Mouse (Mus musculus): Measurements from ENCODE around the gene Llgl2. TPM values are rescaled to one million over a fixed set of nuclear protein-coding genes. Genes with fewer than 3 reads are reported as not detected.

Gene Llgl2
- polyA plus RNA-seq, 1 experiment: 2.5 TPM

GRCm38 (mm10) chr11:115791919-115792318 is 31.9 kb upstream of the Llgl2 start:
- TF ChIP-seq CTCF (IDR thresholded peaks at IDR 0.05; ENCODE audit: borderline replicate concordance, extremely low read depth, insufficient read depth, insufficient read length) (no peak), POLR2A (IDR thresholded peaks at IDR 0.05; ENCODE audit: borderline replicate concordance, extremely low read depth, insufficient read depth, insufficient read length, poor library complexity, severe bottlenecking) (no peak)
- no peak for DNase-seq (ENCODE audit: low read depth)

DNA sequence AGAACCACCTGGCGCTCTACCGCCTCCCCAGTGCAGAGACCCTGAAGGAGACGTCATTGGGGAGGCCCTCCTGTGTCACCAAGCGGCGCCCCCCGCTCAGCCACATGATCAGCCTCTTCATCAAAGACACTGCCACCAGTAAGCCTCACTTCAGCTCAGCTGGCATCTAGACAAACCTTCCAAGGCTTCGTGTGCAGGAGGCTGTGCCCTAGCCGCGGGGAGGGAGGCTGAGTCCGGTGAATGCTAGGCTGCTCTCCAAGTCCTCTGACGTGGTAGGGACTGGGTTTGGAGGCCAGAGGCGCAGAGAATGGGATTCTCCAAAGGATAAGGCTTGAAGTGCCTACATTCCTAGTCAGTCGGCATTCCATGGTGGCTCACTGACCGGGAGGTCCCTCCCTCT is 31.5 kb upstream of the Llgl2 start:
- DNase-seq (ENCODE audit: low read depth): no peak
- no peak for TF ChIP-seq POLR2A (IDR thresholded peaks at IDR 0.05; ENCODE audit: borderline replicate concordance, extremely low read depth, insufficient read depth, insufficient read length, poor library complexity, severe bottlenecking)
- no peak for TF ChIP-seq CTCF (IDR thresholded peaks at IDR 0.05; ENCODE audit: borderline replicate concordance, extremely low read depth, insufficient read depth, insufficient read length)

DNA sequence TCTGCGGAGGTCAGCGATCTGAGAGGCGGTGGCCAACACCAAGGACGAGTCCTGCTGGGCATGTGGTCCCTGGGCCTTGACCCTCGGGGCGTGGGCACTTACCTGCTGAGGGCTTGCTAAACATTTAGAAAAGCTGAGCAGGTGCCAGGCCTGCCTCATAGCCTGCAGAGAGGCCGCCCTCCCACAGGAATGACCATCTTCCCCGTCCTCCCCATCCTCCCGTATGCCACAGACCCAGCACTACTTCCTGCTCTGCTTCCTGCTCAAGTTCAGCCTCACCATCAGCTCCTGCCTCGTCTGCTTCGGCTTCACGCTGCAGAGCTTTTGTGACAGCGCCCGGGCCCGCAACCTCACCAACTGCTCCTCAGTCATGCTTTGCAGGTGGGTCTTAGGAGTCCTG is 27.0 kb upstream of the Llgl2 start:
- TF ChIP-seq CTCF (IDR thresholded peaks at IDR 0.05; ENCODE audit: borderline replicate concordance, extremely low read depth, insufficient read depth, insufficient read length) (no peak), POLR2A (IDR thresholded peaks at IDR 0.05; ENCODE audit: borderline replicate concordance, extremely low read depth, insufficient read depth, insufficient read length, poor library complexity, severe bottlenecking) (no peak)
- DNase-seq (ENCODE audit: low read depth): no peak

DNA sequence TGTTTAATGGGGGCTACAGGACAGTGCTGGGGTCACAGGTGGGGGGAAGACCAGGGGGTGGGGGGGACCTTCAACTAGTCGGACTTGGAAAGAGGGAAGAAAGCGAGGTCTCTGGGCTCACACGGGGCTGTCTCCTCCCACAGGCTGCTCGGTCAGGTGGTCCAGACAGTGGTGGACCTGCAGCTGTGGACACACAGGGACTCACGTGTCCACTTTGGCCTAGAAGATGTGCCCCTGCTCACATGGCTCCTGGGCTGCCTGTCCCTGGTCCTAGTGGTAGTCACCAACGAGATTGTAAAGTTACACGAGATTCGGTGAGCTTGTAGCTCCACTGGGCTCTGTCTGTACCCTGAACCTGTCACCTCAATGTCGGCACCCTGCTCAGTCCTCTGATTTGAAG is 26.2 kb upstream of the Llgl2 start:
- TF ChIP-seq POLR2A (IDR thresholded peaks at IDR 0.05; ENCODE audit: borderline replicate concordance, extremely low read depth, insufficient read depth, insufficient read length, poor library complexity, severe bottlenecking): no peak
- TF ChIP-seq CTCF (IDR thresholded peaks at IDR 0.05; ENCODE audit: borderline replicate concordance, extremely low read depth, insufficient read depth, insufficient read length): no peak
- DNase-seq (ENCODE audit: low read depth): no peak

DNA sequence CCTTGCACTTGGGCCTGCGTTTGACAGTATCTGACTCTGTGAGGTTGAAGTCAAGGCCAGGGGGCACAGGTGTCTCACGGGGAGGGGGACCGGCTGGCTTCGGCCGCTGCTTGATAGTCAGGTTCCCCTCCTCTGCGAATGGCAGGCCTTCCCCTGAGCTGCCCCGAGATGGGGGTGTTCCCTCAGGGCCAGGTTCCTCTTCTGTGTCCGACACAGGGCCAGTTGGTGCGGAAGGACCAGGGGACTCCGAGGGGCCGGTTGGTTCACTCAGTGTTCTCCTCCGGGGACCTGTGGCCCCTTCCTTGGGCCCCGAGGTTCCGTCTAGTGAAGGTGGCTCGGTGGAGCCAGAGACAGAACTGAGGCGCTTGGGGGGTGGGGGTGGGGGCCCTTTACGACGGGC is 22.9 kb upstream of the Llgl2 start:
- TF ChIP-seq CTCF (IDR thresholded peaks at IDR 0.05; ENCODE audit: borderline replicate concordance, extremely low read depth, insufficient read depth, insufficient read length) (no peak), POLR2A (IDR thresholded peaks at IDR 0.05; ENCODE audit: borderline replicate concordance, extremely low read depth, insufficient read depth, insufficient read length, poor library complexity, severe bottlenecking) (no peak)
- DNase-seq (ENCODE audit: low read depth): no peak

- TF ChIP-seq CTCF (IDR thresholded peaks at IDR 0.05; ENCODE audit: borderline replicate concordance, extremely low read depth, insufficient read depth, insufficient read length): no peak
- TF ChIP-seq POLR2A (IDR thresholded peaks at IDR 0.05; ENCODE audit: borderline replicate concordance, extremely low read depth, insufficient read depth, insufficient read length, poor library complexity, severe bottlenecking): no peak
- no peak for DNase-seq (ENCODE audit: low read depth)
These were observed 20.7 kb upstream of the Llgl2 start for GRCm38 (mm10) chr11:115803072-115803709.

- TF ChIP-seq CTCF (IDR thresholded peaks at IDR 0.05; ENCODE audit: borderline replicate concordance, extremely low read depth, insufficient read depth, insufficient read length): no peak
- no peak for DNase-seq (ENCODE audit: low read depth)
These were observed 18.8 kb upstream of the Llgl2 start for GRCm38 (mm10) chr11:115805005-115805404.

- no peak for TF ChIP-seq POLR2A (IDR thresholded peaks at IDR 0.05; ENCODE audit: borderline replicate concordance, extremely low read depth, insufficient read depth, insufficient read length, poor library complexity, severe bottlenecking)
- no peak for TF ChIP-seq CTCF (IDR thresholded peaks at IDR 0.05; ENCODE audit: borderline replicate concordance, extremely low read depth, insufficient read depth, insufficient read length)
- no peak for DNase-seq (ENCODE audit: low read depth)
These were observed 17.7 kb upstream of the Llgl2 start for GRCm38 (mm10) chr11:115806154-115806553.

DNA sequence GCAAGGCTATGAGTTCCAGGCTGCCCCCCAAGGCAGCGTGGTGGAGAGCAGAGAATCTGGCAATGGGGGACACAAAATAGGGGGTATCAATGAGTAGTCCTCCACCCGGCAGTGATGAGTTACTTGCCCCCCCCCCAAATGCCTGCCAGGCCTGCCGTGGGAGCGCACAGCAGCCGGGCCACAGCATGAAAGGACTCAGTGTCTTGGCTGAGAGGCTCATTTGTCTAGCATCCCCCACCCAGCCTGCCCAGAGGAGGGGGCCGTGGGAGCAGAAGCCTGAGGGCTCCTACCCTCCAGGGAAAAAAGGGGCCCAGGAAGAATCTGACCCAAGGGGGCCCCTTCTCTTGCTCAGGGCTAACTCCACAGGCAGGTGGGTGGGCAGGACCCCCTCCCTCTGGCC is 16.5 kb upstream of the Llgl2 start:
- peak; percentile 82 for DNase-seq (ENCODE audit: low read depth)
- TF ChIP-seq POLR2A (IDR thresholded peaks at IDR 0.05; ENCODE audit: borderline replicate concordance, extremely low read depth, insufficient read depth, insufficient read length, poor library complexity, severe bottlenecking) (no peak), CTCF (IDR thresholded peaks at IDR 0.05; ENCODE audit: borderline replicate concordance, extremely low read depth, insufficient read depth, insufficient read length) (no peak)

GRCm38 (mm10) chr11:115807971-115808370 is 15.9 kb upstream of the Llgl2 start:
- TF ChIP-seq CTCF (IDR thresholded peaks at IDR 0.05; ENCODE audit: borderline replicate concordance, extremely low read depth, insufficient read depth, insufficient read length) (no peak), POLR2A (IDR thresholded peaks at IDR 0.05; ENCODE audit: borderline replicate concordance, extremely low read depth, insufficient read depth, insufficient read length, poor library complexity, severe bottlenecking) (no peak)
- peak; percentile 73 for DNase-seq (ENCODE audit: low read depth)

DNA sequence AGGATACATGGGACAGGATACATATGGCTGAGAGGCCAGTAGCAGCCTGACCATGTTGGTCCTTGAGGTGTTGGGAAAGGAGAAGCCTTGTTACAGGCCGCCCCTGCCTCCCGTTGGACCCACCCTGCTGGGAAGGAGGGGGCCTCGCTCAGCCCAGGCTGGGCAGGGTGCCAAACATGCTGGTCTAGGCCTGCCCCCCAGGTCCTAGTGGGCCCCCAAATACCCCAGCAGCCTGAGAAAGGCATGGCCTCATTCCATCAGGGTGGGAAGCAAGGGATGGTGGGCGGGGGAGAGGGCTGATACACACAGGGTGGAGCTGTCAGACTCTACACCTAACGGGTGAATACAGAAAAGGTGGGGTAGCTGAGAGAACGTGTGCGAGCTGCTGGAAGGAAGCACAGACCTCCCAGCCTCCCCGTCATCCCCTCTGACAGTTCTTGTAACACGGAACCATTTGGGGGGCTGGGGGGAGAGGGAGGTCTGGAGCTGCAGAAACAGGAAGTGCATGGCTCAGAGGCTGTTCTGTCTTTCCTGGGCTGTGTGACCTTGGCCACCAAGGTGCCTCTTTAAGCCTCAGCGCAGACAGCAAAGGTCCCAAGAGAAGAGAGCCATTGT is 15.0 kb upstream of the Llgl2 start:
- TF ChIP-seq CTCF (IDR thresholded peaks at IDR 0.05; ENCODE audit: borderline replicate concordance, extremely low read depth, insufficient read depth, insufficient read length) (no peak), POLR2A (IDR thresholded peaks at IDR 0.05; ENCODE audit: borderline replicate concordance, extremely low read depth, insufficient read depth, insufficient read length, poor library complexity, severe bottlenecking) (no peak)
- DNase-seq (ENCODE audit: low read depth): peak; percentile 87

GRCm38 (mm10) chr11:115809311-115809781 is 14.5 kb upstream of the Llgl2 start:
- no peak for DNase-seq (ENCODE audit: low read depth)
- TF ChIP-seq CTCF (IDR thresholded peaks at IDR 0.05; ENCODE audit: borderline replicate concordance, extremely low read depth, insufficient read depth, insufficient read length) (no peak), POLR2A (IDR thresholded peaks at IDR 0.05; ENCODE audit: borderline replicate concordance, extremely low read depth, insufficient read depth, insufficient read length, poor library complexity, severe bottlenecking) (no peak)
